Mouse (Mus musculus): ENCODE measurements around the gene Smr3a. TPM values are rescaled to one million over a fixed set of nuclear protein-coding genes. Genes with fewer than 3 reads are reported as not detected.

Smr3a gene
- not detected in 2 replicates for polyA plus RNA-seq (2016; fragmentation: Nextera tagmentation; extraction: Ambion mirVana)

DNA sequence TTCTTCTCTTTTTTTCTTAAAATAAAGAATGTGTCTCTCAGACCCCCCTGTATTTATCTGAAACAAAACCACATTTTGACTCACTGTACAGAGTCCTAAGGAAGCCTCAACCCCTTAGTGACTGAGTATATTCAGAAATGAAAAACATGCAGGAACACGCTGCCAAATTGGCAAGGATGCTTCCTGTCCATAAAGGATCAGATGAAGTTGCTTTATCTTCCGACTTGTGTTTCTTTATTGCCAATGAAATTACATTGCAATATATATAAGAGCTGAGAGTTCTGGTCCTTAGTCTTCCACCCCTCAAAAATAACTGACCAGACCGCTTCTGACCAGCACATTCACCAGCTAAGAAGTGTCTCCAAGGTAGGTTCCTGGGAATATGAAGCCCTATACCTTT lies at the start of gene Smr3a:
Gene Smr3a (plus strand): TSS at position 301 of the 400 bp plus-strand sequence.
- Histone ChIP-seq H3K4me1 (no peaks in the 10 kb centered on the region), H3K9ac (no peak within 1 kb of the TSS)
- 95% methylated on average over 3 of the region's 3 CpGs for WGBS

DNA sequence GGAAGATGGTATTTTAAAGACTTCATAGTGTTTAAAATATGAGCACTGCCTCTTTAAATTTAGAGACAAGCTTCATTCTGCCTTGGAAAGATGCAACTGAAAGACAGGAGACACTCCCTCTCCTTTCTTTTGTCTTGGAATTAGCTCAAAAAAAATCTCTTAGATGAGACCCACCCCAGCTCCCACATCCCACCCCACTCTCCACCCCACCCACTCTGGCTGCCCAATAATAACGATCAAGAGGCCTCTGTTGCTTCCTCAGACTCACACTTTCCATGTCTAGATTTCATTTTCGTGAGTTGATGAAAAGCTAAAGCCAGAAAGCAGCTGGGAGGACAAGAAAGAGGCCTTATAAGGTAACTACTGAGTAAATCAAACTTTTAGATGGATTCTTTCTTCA lies 33.1 kb upstream of the Smr3a start, which contains the start of the genes 2310003L06Rik and Gm28434:
Gene 2310003L06Rik (plus strand): TSS at position 259 of the 400 bp plus-strand sequence.
Gene Gm28434 (plus strand): TSS at position 317 of the 400 bp plus-strand sequence.
- H3K9ac ChIP-seq = no peak within 1 kb of the TSS
- no peak within 1 kb of the TSS for H3K4me2 ChIP-seq (replicated peaks)
- no peaks in the 10 kb centered on the region for H3K36me3 ChIP-seq
- H3K27me3 ChIP-seq = no peaks in the 10 kb centered on the region
- no peak within 1 kb of the TSS for H3K4me3 ChIP-seq
- no peak within 1 kb of the TSS for H3K27ac ChIP-seq
- no peaks in the 10 kb centered on the region for H3K4me1 ChIP-seq
- H3K9me3 ChIP-seq (replicated peaks) = no peaks in the 10 kb centered on the region
- 58% methylated on average over 2 of the region's 2 CpGs for WGBS
- no peak for ATAC-seq (ENCODE audit: low FRiP score)

More for the DNA sequence above, at the start of gene Smr3a:
- H3K4me2 ChIP-seq (replicated peaks) = no peak within 1 kb of the TSS
- H3K27me3 ChIP-seq = no peaks in the 10 kb centered on the region
- H3K36me3 ChIP-seq = no peaks in the 10 kb centered on the region
- H3K4me3 ChIP-seq = no peak within 1 kb of the TSS
- no peaks in the 10 kb centered on the region for H3K9me3 ChIP-seq (replicated peaks)
- no peak for ATAC-seq (ENCODE audit: low FRiP score)
- H3K27ac ChIP-seq = no peak within 1 kb of the TSS

DNA sequence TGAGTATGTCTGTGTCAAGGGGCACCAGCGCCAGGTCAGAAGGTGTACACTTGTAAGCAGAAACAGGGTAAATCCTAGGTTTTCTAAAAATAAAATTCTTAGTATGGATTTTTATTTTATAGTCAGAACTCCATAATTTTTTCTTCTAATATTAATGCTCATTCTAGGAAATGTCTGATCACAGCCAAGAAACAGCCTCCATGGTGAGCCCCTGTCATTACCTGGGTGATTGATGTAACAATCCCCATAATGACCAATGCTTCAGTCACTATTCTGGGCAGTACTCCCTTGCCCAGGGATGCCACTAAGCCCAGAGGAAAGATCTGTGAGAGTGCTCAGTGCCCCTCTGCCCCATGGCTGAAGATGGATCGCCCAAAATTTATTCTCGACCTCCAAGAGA lies 23.2 kb upstream of the Smr3a start, which contains the start of gene Cabs1:
Gene Cabs1 (plus strand): TSS at position 301 of the 400 bp plus-strand sequence.
- Histone ChIP-seq H3K36me3 (no peaks in the 10 kb centered on the region), H3K4me3 (no peak within 1 kb of the TSS), H3K4me1 (no peaks in the 10 kb centered on the region), H3K9ac (no peak within 1 kb of the TSS), H3K27me3 (no peaks in the 10 kb centered on the region), H3K4me2 (replicated peaks) (no peak within 1 kb of the TSS), H3K9me3 (replicated peaks) (no peaks in the 10 kb centered on the region), H3K27ac (no peak within 1 kb of the TSS)
- 87% methylated on average over 3 of the region's 3 CpGs for WGBS
- no peak for ATAC-seq (ENCODE audit: low FRiP score)

DNA sequence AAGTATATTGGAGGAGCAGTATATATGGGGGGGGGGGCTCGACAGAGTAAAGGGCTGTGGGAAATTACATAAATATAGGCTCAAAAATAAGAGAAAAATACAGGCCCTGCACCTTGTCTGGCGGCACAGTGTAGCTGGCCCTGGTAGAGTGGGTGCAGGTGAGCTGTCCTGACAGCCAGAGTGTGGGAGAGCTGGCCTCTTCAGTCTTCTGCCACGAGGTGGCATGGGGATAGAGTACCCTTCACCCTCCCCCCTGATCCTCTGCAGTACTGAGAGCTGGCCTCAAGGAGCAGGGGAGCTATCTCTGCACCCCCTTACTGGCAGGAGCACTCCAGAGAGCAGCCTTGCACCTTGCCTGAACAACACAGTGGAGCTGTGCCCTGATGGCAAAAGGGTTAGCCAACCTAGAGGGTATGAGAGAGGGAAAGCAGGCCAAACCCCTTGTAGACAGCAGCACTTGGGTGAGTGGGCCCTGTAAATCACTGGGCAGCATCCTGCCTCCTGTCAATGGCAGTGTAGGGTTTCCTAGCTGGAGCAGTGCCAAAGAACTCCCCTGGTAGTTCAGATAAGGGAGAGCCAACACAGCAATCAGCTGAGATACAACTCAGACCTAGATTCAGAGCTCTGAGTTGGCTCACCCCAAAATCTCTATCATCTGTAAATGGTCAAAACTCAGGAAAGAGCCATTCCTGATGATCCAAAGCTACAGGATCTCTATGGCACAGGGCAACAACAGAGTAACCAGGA lies 19.7 kb upstream of the Smr3a start:
- Histone ChIP-seq H3K4me1 (no peaks in the 10 kb centered on the region), H3K27me3 (no peaks in the 10 kb centered on the region), H3K27ac (no peak overlapping the region), H3K9ac (no peak overlapping the region), H3K36me3 (no peaks in the 10 kb centered on the region), H3K4me2 (replicated peaks) (no peak overlapping the region), H3K9me3 (replicated peaks) (no peaks in the 10 kb centered on the region), H3K4me3 (no peak overlapping the region)
- peak; percentile 38 for ATAC-seq (ENCODE audit: low FRiP score)
- WGBS = 67% methylated on average over 3 of the region's 3 CpGs

DNA sequence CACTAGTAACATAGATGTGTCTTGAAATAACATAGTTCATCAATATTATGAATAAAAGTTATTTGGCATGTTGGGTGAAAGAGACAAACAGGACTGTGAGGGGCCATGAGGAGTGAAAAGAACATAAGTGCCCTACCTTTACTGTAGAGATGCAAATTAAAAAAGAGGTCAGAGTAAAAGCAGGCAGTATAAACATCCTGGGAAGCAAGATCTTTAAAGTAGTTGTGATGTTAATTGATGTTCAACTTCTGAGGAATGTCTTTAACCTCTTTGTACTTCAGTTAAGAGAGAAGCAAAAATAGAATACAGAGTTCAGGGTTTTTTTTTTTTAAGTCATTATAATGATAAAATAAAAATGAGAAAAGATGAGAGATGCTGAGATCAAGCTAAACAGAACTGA lies 2.9 kb downstream of the Smr3a start:
- H3K4me1 ChIP-seq = no peaks in the 10 kb centered on the region
- H3K9me3 ChIP-seq (replicated peaks) = no peaks in the 10 kb centered on the region
- no peak overlapping the region for H3K9ac ChIP-seq
- H3K27me3 ChIP-seq = no peaks in the 10 kb centered on the region
- H3K4me3 ChIP-seq = no peak overlapping the region
- ATAC-seq (ENCODE audit: low FRiP score) = no peak
- no peak overlapping the region for H3K4me2 ChIP-seq (replicated peaks)
- no peak overlapping the region for H3K27ac ChIP-seq
- H3K36me3 ChIP-seq = no peaks in the 10 kb centered on the region

Other genes starting within 250 kb of the Smr3a start
- not detected in 2 replicates for gene Csn1s2a, start 228.0 kb upstream of the Smr3a start, polyA plus RNA-seq (2016; fragmentation: Nextera tagmentation; extraction: Ambion mirVana)
- gene Csn1s2b, start 194.5 kb upstream of the Smr3a start, polyA plus RNA-seq (2016; fragmentation: Nextera tagmentation; extraction: Ambion mirVana) = not detected in 2 replicates
- not detected in 2 replicates for gene Prr27, start 176.9 kb upstream of the Smr3a start, polyA plus RNA-seq (2016; fragmentation: Nextera tagmentation; extraction: Ambion mirVana)
- not detected in 2 replicates for gene Odam, start 117.5 kb upstream of the Smr3a start, polyA plus RNA-seq (2016; fragmentation: Nextera tagmentation; extraction: Ambion mirVana)
- gene Csn3, start 77.0 kb upstream of the Smr3a start, polyA plus RNA-seq (2016; fragmentation: Nextera tagmentation; extraction: Ambion mirVana) = not detected in 2 replicates
- not detected in 2 replicates for gene 2310003L06Rik, start 33.1 kb upstream of the Smr3a start, polyA plus RNA-seq (2016; fragmentation: Nextera tagmentation; extraction: Ambion mirVana)
- gene Gm28434, start 33.0 kb upstream of the Smr3a start, polyA plus RNA-seq (2016; fragmentation: Nextera tagmentation; extraction: Ambion mirVana) = not detected in 2 replicates
- not detected in 2 replicates for gene Cabs1, start 23.1 kb upstream of the Smr3a start, polyA plus RNA-seq (2016; fragmentation: Nextera tagmentation; extraction: Ambion mirVana)
- gene Smr2, start 84.0 kb downstream of the Smr3a start, polyA plus RNA-seq (2016; fragmentation: Nextera tagmentation; extraction: Ambion mirVana) = not detected in 2 replicates
- not detected in 2 replicates for gene Gm11116, start 109.0 kb downstream of the Smr3a start, polyA plus RNA-seq (2016; fragmentation: Nextera tagmentation; extraction: Ambion mirVana)
- gene Gm11115, start 151.6 kb downstream of the Smr3a start, polyA plus RNA-seq (2016; fragmentation: Nextera tagmentation; extraction: Ambion mirVana) = not detected in 2 replicates